Mouse (Mus musculus) heart, embryonic 15.5 days (tissue): ENCODE measurements around the gene Pias3. TPM values are rescaled to one million over a fixed set of nuclear protein-coding genes. Genes with fewer than 3 reads are reported as not detected.
A peak's percentile ranks its signal among the peaks of the same experiment; 100 is the strongest.
"Not testable (repeated sequence)": the region's sequence is repeated elsewhere in the genome, so short reads cannot be mapped to it uniquely, and the experiment has no call there.

Experiments
- ATAC-seq: fragments of 200-750 bp; cut with Nextera tagmentation; replicated peaks from 2 replicates; pipeline ENCODE4 v1.8.0; 2017; ENCODE audit warnings: low read depth, moderate TSS enrichment; ENCODE audit not compliant: insufficient number of reproducible peaks, insufficient read depth, low FRiP score
- H3K27ac ChIP-seq: fragments of 300-500 bp; sonication (generic); 2 replicates; pipeline ENCODE4 v1.5.1; 2015; ENCODE audit warnings: mild to moderate bottlenecking, inconsistent platforms
- H3K27me3 ChIP-seq: fragments of 300-500 bp; sonication (generic); 2 replicates; pipeline ENCODE4 v1.6.1; 2015; ENCODE audit warnings: inconsistent platforms
- H3K36me3 ChIP-seq: fragments of 300-500 bp; sonication (generic); 2 replicates; pipeline ENCODE4 v1.6.1; 2015; ENCODE audit warnings: mild to moderate bottlenecking, inconsistent platforms
- H3K4me1 ChIP-seq: fragments of 300-500 bp; sonication (generic); replicated peaks from 2 replicates; pipeline ENCODE4 v1.6.1; 2015; ENCODE audit warnings: inconsistent platforms
- H3K4me2 ChIP-seq: fragments of 300-500 bp; sonication (generic); 2 replicates; pipeline ENCODE4 v1.6.1; 2015; ENCODE audit warnings: inconsistent platforms, mild to moderate bottlenecking, moderate library complexity
- H3K4me3 ChIP-seq: fragments of 300-500 bp; sonication (generic); 2 replicates; pipeline ENCODE4 v1.5.1; 2015; ENCODE audit warnings: mild to moderate bottlenecking, inconsistent platforms
- H3K9ac ChIP-seq: fragments of 300-500 bp; sonication (generic); 2 replicates; pipeline ENCODE4 v1.6.1; 2015; ENCODE audit warnings: mild to moderate bottlenecking, inconsistent platforms
- H3K9me3 ChIP-seq: fragments of 300-500 bp; sonication (generic); replicated peaks from 2 replicates; pipeline ENCODE4 v1.6.1; 2016; ENCODE audit warnings: inconsistent platforms
- WGBS: fragments of 180-500 bp; shearing (Covaris S2); methylation state at CpG from one replicate; pipeline ENCODE4 v1.1.7; 2015; ENCODE audit warnings: mixed read lengths; 5-methylcytosine and 5-hydroxymethylcytosine counted together
- polyA plus RNA-seq: library from polyadenylated mRNA; unstranded; fragments of >200 nt; fragmentation: Nextera tagmentation; extraction: Ambion mirVana; gene quantifications from 2 replicates; pipeline ENCODE4 v1.2.1, GENCODE M21; 2015

Pias3 gene
- polyA plus RNA-seq, result 33.2 and 43.7 TPM in 2 replicates

GRCm38 (mm10) chr3:96696198-96696765, at the start of gene Pias3:
Gene Pias3, plus strand, starts transcription at chr3:96696384.
- H3K27ac ChIP-seq, result peak within 1 kb of the TSS; percentile 94
- peaks cover 17% of the 10 kb centered on the region for H3K36me3 ChIP-seq
- no peaks in the 10 kb centered on the region for H3K27me3 ChIP-seq
- peak; percentile 87 for ATAC-seq
- peak within 1 kb of the TSS; percentile 78 for H3K4me3 ChIP-seq
- H3K9me3 ChIP-seq, result no peaks in the 10 kb centered on the region
- H3K9ac ChIP-seq, result peak within 1 kb of the TSS; percentile 80
- WGBS, result 0% methylated on average over 35 of the region's 35 CpGs
- peak within 1 kb of the TSS; percentile 84 for H3K4me2 ChIP-seq
- H3K4me1 ChIP-seq, result peaks cover 28% of the 10 kb centered on the region

GRCm38 (mm10) chr3:96647365-96647764, 48.8 kb upstream of the Pias3 start:
- Histone ChIP-seq H3K4me2 (no peak overlapping the region), H3K27me3 (no peaks in the 10 kb centered on the region), H3K4me3 (no peak overlapping the region), H3K4me1 (peaks cover 9% of the 10 kb centered on the region), H3K27ac (no peak overlapping the region), H3K36me3 (peaks cover 14% of the 10 kb centered on the region), H3K9ac (no peak overlapping the region), H3K9me3 (no peaks in the 10 kb centered on the region)
- WGBS, result 78% methylated on average over 3 of the region's 3 CpGs
- ATAC-seq, result no peak

- Histone ChIP-seq H3K27ac (no peak overlapping the region), H3K27me3 (no peaks in the 10 kb centered on the region), H3K4me1 (peaks cover 14% of the 10 kb centered on the region), H3K9me3 (no peaks in the 10 kb centered on the region), H3K36me3 (no peaks in the 10 kb centered on the region), H3K9ac (no peak overlapping the region), H3K4me2 (no peak overlapping the region), H3K4me3 (no peak overlapping the region)
- no peak for ATAC-seq
- WGBS, result 76% methylated on average over 2 of the region's 2 CpGs
Observed at GRCm38 (mm10) chr3:96660901-96661300, 35.3 kb upstream of the Pias3 start.

GRCm38 (mm10) chr3:96662731-96663316, 33.4 kb upstream of the Pias3 start:
- Histone ChIP-seq H3K4me3 (no peak overlapping the region), H3K9ac (no peak overlapping the region)

GRCm38 (mm10) chr3:96663432-96664239, 32.5 kb upstream of the Pias3 start:
- Histone ChIP-seq H3K4me1 (peaks cover 14% of the 10 kb centered on the region), H3K9me3 (no peaks in the 10 kb centered on the region), H3K27me3 (no peaks in the 10 kb centered on the region), H3K4me2 (peak overlapping the region; percentile 72), H3K9ac (peak overlapping the region; percentile 47; the same call in 1 of the 2 replicates), H3K27ac (peak overlapping the region; percentile 31; the same call in 1 of the 2 replicates), H3K36me3 (no peaks in the 10 kb centered on the region), H3K4me3 (peak overlapping the region; percentile 39)
- ATAC-seq, result peak; percentile 74
- WGBS, result 4% methylated on average over 18 of the region's 18 CpGs

More at GRCm38 (mm10) chr3:96662731-96663316, 33.4 kb upstream of the Pias3 start:
- ATAC-seq, result no peak
- Histone ChIP-seq H3K4me2 (no peak overlapping the region; the same call in 1 of the 2 replicates), H3K36me3 (no peaks in the 10 kb centered on the region), H3K9me3 (no peaks in the 10 kb centered on the region), H3K27ac (peak overlapping the region; percentile 33; the same call in 1 of the 2 replicates), H3K4me1 (peaks cover 14% of the 10 kb centered on the region), H3K27me3 (no peaks in the 10 kb centered on the region)
- WGBS, result 51% methylated on average over 8 of the region's 8 CpGs

GRCm38 (mm10) chr3:96665732-96666363, 30.3 kb upstream of the Pias3 start:
- not testable (repeated sequence) for H3K9me3 ChIP-seq, ATAC-seq, H3K27me3 ChIP-seq, H3K4me2 ChIP-seq, H3K36me3 ChIP-seq, H3K9ac ChIP-seq, H3K27ac ChIP-seq, H3K4me3 ChIP-seq
- WGBS, result 86% methylated on average over 7 of the region's 7 CpGs
- H3K4me1 ChIP-seq, result peaks cover 20% of the 10 kb centered on the region

GRCm38 (mm10) chr3:96666916-96667315, 29.3 kb upstream of the Pias3 start:
- ATAC-seq, result no peak
- Histone ChIP-seq H3K27ac (no peak overlapping the region), H3K9ac (no peak overlapping the region), H3K4me1 (peaks cover 20% of the 10 kb centered on the region), H3K27me3 (no peaks in the 10 kb centered on the region), H3K9me3 (no peaks in the 10 kb centered on the region), H3K4me3 (no peak overlapping the region), H3K4me2 (no peak overlapping the region), H3K36me3 (no peaks in the 10 kb centered on the region)
- 89% methylated on average over 5 of the region's 5 CpGs for WGBS

GRCm38 (mm10) chr3:96667316-96667715, 28.9 kb upstream of the Pias3 start:
- peaks cover 20% of the 10 kb centered on the region for H3K4me1 ChIP-seq
- no peak overlapping the region for H3K4me3 ChIP-seq
- no peaks in the 10 kb centered on the region for H3K36me3 ChIP-seq
- WGBS, result 31% methylated on average over 1 of the region's 1 CpGs
- no peak for ATAC-seq
- no peaks in the 10 kb centered on the region for H3K9me3 ChIP-seq
- no peak overlapping the region for H3K4me2 ChIP-seq
- H3K9ac ChIP-seq, result no peak overlapping the region
- no peaks in the 10 kb centered on the region for H3K27me3 ChIP-seq
- no peak overlapping the region for H3K27ac ChIP-seq

- H3K27me3 ChIP-seq, result no peaks in the 10 kb centered on the region
- 91% methylated on average over 5 of the region's 5 CpGs for WGBS
- no peak overlapping the region for H3K9ac ChIP-seq
- no peak overlapping the region for H3K27ac ChIP-seq
- H3K4me2 ChIP-seq, result no peak overlapping the region
- no peak overlapping the region for H3K4me3 ChIP-seq
- H3K4me1 ChIP-seq, result peaks cover 13% of the 10 kb centered on the region
- H3K9me3 ChIP-seq, result no peaks in the 10 kb centered on the region
- no peaks in the 10 kb centered on the region for H3K36me3 ChIP-seq
- no peak for ATAC-seq
Observed at GRCm38 (mm10) chr3:96668424-96669067, 27.6 kb upstream of the Pias3 start.

GRCm38 (mm10) chr3:96669727-96670468, 26.3 kb upstream of the Pias3 start, which contains the start of gene Ankrd35:
Gene Ankrd35, plus strand, starts transcription at chr3:96670131.
- Histone ChIP-seq H3K27me3 (no peaks in the 10 kb centered on the region), H3K4me3 (peak within 1 kb of the TSS; percentile 48), H3K4me1 (peaks cover 6% of the 10 kb centered on the region), H3K27ac (no peak within 1 kb of the TSS), H3K9ac (peak within 1 kb of the TSS; percentile 10; the same call in 1 of the 2 replicates), H3K36me3 (no peaks in the 10 kb centered on the region), H3K9me3 (no peaks in the 10 kb centered on the region), H3K4me2 (peak within 1 kb of the TSS; percentile 82)
- ATAC-seq, result peak; percentile 93
- 5% methylated on average over 35 of the region's 35 CpGs for WGBS
